Mouse (Mus musculus) ES-E14 (cell line): ENCODE data around the gene Erc1.

Source experiments
- CHD2 ChIP-seq: IDR thresholded peaks from 2 replicates; pipeline ENCODE4 v1.6.1; 2014; ENCODE audit warnings: mild to moderate bottlenecking, low read depth, low read length, inconsistent platforms
- ZNF384 ChIP-seq: IDR thresholded peaks from 2 replicates; pipeline ENCODE4 v1.6.1; 2012; ENCODE audit warnings: low read depth, low read length, inconsistent platforms

DNA sequence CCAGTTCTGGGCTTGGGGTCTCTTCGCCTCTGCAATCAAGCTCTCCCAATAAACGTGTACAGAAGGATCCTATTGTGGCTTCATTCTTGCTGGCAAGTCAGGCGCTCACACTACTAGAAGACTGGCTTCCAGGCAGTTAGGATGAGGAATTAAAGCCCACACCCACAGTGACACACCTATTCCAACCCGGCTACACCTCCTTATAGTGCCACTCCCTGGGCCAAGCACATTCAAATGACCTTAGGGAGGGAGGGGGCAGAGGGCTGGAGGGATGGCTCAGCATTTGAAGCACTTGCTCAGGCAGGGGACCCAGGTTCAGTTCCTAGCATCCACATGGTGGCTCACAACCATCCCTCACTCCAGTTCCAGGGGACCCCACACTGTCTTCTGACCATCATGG is 29.4 kb downstream of the Erc1 start:
- TF ChIP-seq ZNF384: no peak
- TF ChIP-seq CHD2: no peak
